Mouse (Mus musculus) embryonic facial prominence, embryonic 15.5 days (tissue): ENCODE measurements around the gene Usp38. TPM values are rescaled to one million over a fixed set of nuclear protein-coding genes. Genes with fewer than 3 reads are reported as not detected.
"Not testable (repeated sequence)": the region's sequence is repeated elsewhere in the genome, so short reads cannot be mapped to it uniquely, and the experiment has no call there.

Experiments
- ATAC-seq: fragments of 200-750 bp; cut with Nextera tagmentation; 2 replicates; pipeline ENCODE4 v1.8.0; 2017; ENCODE audit warnings: low read depth, moderate TSS enrichment; ENCODE audit not compliant: insufficient number of reproducible peaks, low FRiP score, low TSS enrichment
- H3K27ac ChIP-seq: fragments of 300-500 bp; sonication (generic); replicated peaks from 2 replicates; pipeline ENCODE4 v1.5.1; 2015; ENCODE audit warnings: mild to moderate bottlenecking, inconsistent platforms
- H3K27me3 ChIP-seq: fragments of 300-500 bp; sonication (generic); 2 replicates; pipeline ENCODE4 v1.6.1; 2015; ENCODE audit warnings: inconsistent platforms
- H3K36me3 ChIP-seq: fragments of 300-500 bp; sonication (generic); 2 replicates; pipeline ENCODE4 v1.6.1; 2015; ENCODE audit warnings: mild to moderate bottlenecking, inconsistent platforms
- H3K4me1 ChIP-seq: fragments of 300-500 bp; sonication (generic); 2 replicates; pipeline ENCODE4 v1.6.1; 2015; ENCODE audit warnings: inconsistent platforms
- H3K4me2 ChIP-seq: fragments of 300-500 bp; sonication (generic); replicated peaks from 2 replicates; pipeline ENCODE4 v1.6.1; 2015; ENCODE audit warnings: mild to moderate bottlenecking, inconsistent platforms
- H3K4me3 ChIP-seq: fragments of 300-500 bp; sonication (generic); replicated peaks from 2 replicates; pipeline ENCODE4 v1.5.1; 2015; ENCODE audit warnings: mild to moderate bottlenecking, inconsistent platforms
- H3K9ac ChIP-seq: fragments of 300-500 bp; sonication (generic); 2 replicates; pipeline ENCODE4 v1.6.1; 2015; ENCODE audit warnings: inconsistent platforms
- H3K9me3 ChIP-seq: fragments of 300-500 bp; sonication (generic); replicated peaks from 2 replicates; pipeline ENCODE4 v1.6.1; 2016; ENCODE audit warnings: inconsistent platforms
- WGBS: fragments of 180-500 bp; shearing (Covaris S2); methylation state at CpG from one replicate; pipeline ENCODE4 v1.1.7; 2015; 5-methylcytosine and 5-hydroxymethylcytosine counted together
- polyA plus RNA-seq: library from polyadenylated mRNA; unstranded; fragments of >200 nt; fragmentation: Nextera tagmentation; extraction: Ambion mirVana; gene quantifications from 2 replicates; pipeline ENCODE4 v1.2.1, GENCODE M21; 2015

Usp38 gene
- polyA plus RNA-seq = 18.0 and 18.3 TPM in 2 replicates

GRCm38 (mm10) chr8:81014789-81015699, at the start of gene Usp38:
Gene Usp38, minus strand, starts transcription at chr8:81014928.
- Histone ChIP-seq H3K4me1 (peaks cover 20% of the 10 kb centered on the region), H3K9me3 (no peaks in the 10 kb centered on the region), H3K4me3 (peak within 1 kb of the TSS; percentile 100), H3K36me3 (peaks cover 5% of the 10 kb centered on the region; the same call in 1 of the 2 replicates), H3K27me3 (no peaks in the 10 kb centered on the region), H3K9ac (peak within 1 kb of the TSS; percentile 88), H3K27ac (peak within 1 kb of the TSS; percentile 88), H3K4me2 (peak within 1 kb of the TSS; percentile 87)
- WGBS = 2% methylated on average over 57 of the region's 57 CpGs
- ATAC-seq = peak; percentile 97

GRCm38 (mm10) chr8:81062566-81062965, 47.8 kb upstream of the Usp38 start:
- no peaks in the 10 kb centered on the region for H3K4me1 ChIP-seq
- H3K9ac ChIP-seq = no peak overlapping the region
- 33% methylated on average over 3 of the region's 3 CpGs for WGBS
- H3K36me3 ChIP-seq = no peaks in the 10 kb centered on the region
- ATAC-seq = no peak
- H3K27ac ChIP-seq = 0 out of 2 replicates have a peak overlapping the region, but pooled peaks have one; percentile 5
- no peaks in the 10 kb centered on the region for H3K9me3 ChIP-seq
- H3K4me2 ChIP-seq = 0 out of 2 replicates have a peak overlapping the region, but pooled peaks have one; percentile 8
- H3K4me3 ChIP-seq = no peak overlapping the region
- no peaks in the 10 kb centered on the region for H3K27me3 ChIP-seq

- Histone ChIP-seq H3K27me3 (no peaks in the 10 kb centered on the region), H3K4me2 (no peak overlapping the region), H3K4me3 (no peak overlapping the region), H3K27ac (no peak overlapping the region), H3K9me3 (no peaks in the 10 kb centered on the region), H3K36me3 (no peaks in the 10 kb centered on the region), H3K9ac (no peak overlapping the region), H3K4me1 (no peaks in the 10 kb centered on the region)
- 12% methylated on average over 3 of the region's 3 CpGs for WGBS
- ATAC-seq = no peak
These were observed 47.2 kb upstream of the Usp38 start for GRCm38 (mm10) chr8:81061950-81062349.

- no peaks in the 10 kb centered on the region for H3K9me3 ChIP-seq
These were observed 29.5 kb upstream of the Usp38 start for GRCm38 (mm10) chr8:81044201-81044600.

GRCm38 (mm10) chr8:81027991-81028390, 13.3 kb upstream of the Usp38 start:
- Histone ChIP-seq H3K36me3 (no peaks in the 10 kb centered on the region), H3K9ac (no peak overlapping the region), H3K9me3 (0 out of 2 replicates have a peak, but pooled peaks cover 5% of the 10 kb centered on the region), H3K27me3 (no peaks in the 10 kb centered on the region), H3K27ac (no peak overlapping the region), H3K4me3 (no peak overlapping the region), H3K4me1 (no peaks in the 10 kb centered on the region), H3K4me2 (no peak overlapping the region)
- 43% methylated on average over 2 of the region's 2 CpGs for WGBS
- ATAC-seq = no peak

More at GRCm38 (mm10) chr8:81044201-81044600, 29.5 kb upstream of the Usp38 start:
- Histone ChIP-seq H3K9ac (no peak overlapping the region), H3K4me2 (no peak overlapping the region), H3K4me3 (no peak overlapping the region), H3K27me3 (no peaks in the 10 kb centered on the region), H3K27ac (no peak overlapping the region), H3K4me1 (no peaks in the 10 kb centered on the region), H3K36me3 (no peaks in the 10 kb centered on the region)
- 16% methylated on average over 3 of the region's 3 CpGs for whole genome bisulfite sequencing
- ATAC-seq = no peak

- peaks cover 17% of the 10 kb centered on the region for H3K4me1 ChIP-seq
- not testable (repeated sequence) for H3K9me3 ChIP-seq, H3K9ac ChIP-seq, H3K27ac ChIP-seq, H3K4me2 ChIP-seq, H3K36me3 ChIP-seq, H3K4me3 ChIP-seq, ATAC-seq, H3K27me3 ChIP-seq
- WGBS = 87% methylated on average over 8 of the region's 8 CpGs
These were observed 2.8 kb upstream of the Usp38 start for GRCm38 (mm10) chr8:81017548-81017947.

GRCm38 (mm10) chr8:81013811-81014530, 757 bp downstream of the Usp38 start:
- Histone ChIP-seq H3K36me3 (peaks cover 5% of the 10 kb centered on the region; the same call in 1 of the 2 replicates), H3K27me3 (no peaks in the 10 kb centered on the region), H3K27ac (peak overlapping the region; percentile 88), H3K4me2 (peak overlapping the region; percentile 87), H3K4me3 (peak overlapping the region; percentile 100), H3K9ac (peak overlapping the region; percentile 88), H3K9me3 (no peaks in the 10 kb centered on the region), H3K4me1 (peaks cover 20% of the 10 kb centered on the region)
- ATAC-seq = no peak
- 1% methylated on average over 45 of the region's 45 CpGs for WGBS

- Histone ChIP-seq H3K36me3 (peaks cover 13% of the 10 kb centered on the region), H3K4me1 (peaks cover 20% of the 10 kb centered on the region), H3K4me2 (peak overlapping the region; percentile 87), H3K9ac (peak overlapping the region; percentile 88; the same call in 1 of the 2 replicates), H3K9me3 (no peaks in the 10 kb centered on the region), H3K27ac (no peak overlapping the region), H3K27me3 (no peaks in the 10 kb centered on the region), H3K4me3 (peak overlapping the region; percentile 100)
- WGBS = 63% methylated on average over 2 of the region's 2 CpGs
- no peak for ATAC-seq
These were observed 2.0 kb downstream of the Usp38 start for GRCm38 (mm10) chr8:81012699-81013098.

- WGBS = 75% methylated on average over 4 of the region's 4 CpGs
- ATAC-seq = no peak
- Histone ChIP-seq H3K27ac (no peak overlapping the region), H3K4me2 (peak overlapping the region; percentile 87), H3K27me3 (no peaks in the 10 kb centered on the region), H3K36me3 (peaks cover 17% of the 10 kb centered on the region), H3K4me1 (peaks cover 20% of the 10 kb centered on the region), H3K9ac (no peak overlapping the region), H3K4me3 (no peak overlapping the region; the same call in 1 of the 2 replicates), H3K9me3 (no peaks in the 10 kb centered on the region)
These were observed 2.6 kb downstream of the Usp38 start for GRCm38 (mm10) chr8:81012031-81012560.

GRCm38 (mm10) chr8:81010386-81010785, 4.3 kb downstream of the Usp38 start:
- no peaks in the 10 kb centered on the region for H3K9me3 ChIP-seq
- no peak overlapping the region for H3K4me3 ChIP-seq
- H3K27me3 ChIP-seq = no peaks in the 10 kb centered on the region
- peaks cover 17% of the 10 kb centered on the region for H3K4me1 ChIP-seq
- H3K9ac ChIP-seq = no peak overlapping the region
- WGBS = 85% methylated on average over 5 of the region's 5 CpGs
- H3K36me3 ChIP-seq = peaks cover 26% of the 10 kb centered on the region
- H3K27ac ChIP-seq = no peak overlapping the region
- ATAC-seq = no peak
- no peak overlapping the region for H3K4me2 ChIP-seq

GRCm38 (mm10) chr8:81005114-81005513, 9.6 kb downstream of the Usp38 start:
- no peak overlapping the region for H3K4me3 ChIP-seq
- H3K9ac ChIP-seq = no peak overlapping the region
- H3K9me3 ChIP-seq = no peaks in the 10 kb centered on the region
- no peak for ATAC-seq
- H3K27me3 ChIP-seq = no peaks in the 10 kb centered on the region
- no peak overlapping the region for H3K4me2 ChIP-seq
- peaks cover 54% of the 10 kb centered on the region for H3K36me3 ChIP-seq
- WGBS = 71% methylated on average over 1 of the region's 1 CpGs
- no peak overlapping the region for H3K27ac ChIP-seq
- H3K4me1 ChIP-seq = no peaks in the 10 kb centered on the region
